Mouse (Mus musculus) CH12.LX (cell line): ENCODE measurements around the gene Slc17a8. TPM values are rescaled to one million over a fixed set of nuclear protein-coding genes. Genes with fewer than 3 reads are reported as not detected.

Experiments
- DNase-seq: peaks from one replicate; pipeline ENCODE4 v3.0.0-alpha.2; 2013; ENCODE audit errors: extremely low read depth
- H3K27ac ChIP-seq: 2 replicates; pipeline ENCODE4 v1.5.1; 2012; ENCODE audit warnings: low read depth, mild to moderate bottlenecking, control low read depth, moderate library complexity; ENCODE audit not compliant: insufficient read depth
- H3K27me3 ChIP-seq: replicated peaks from 2 replicates; pipeline ENCODE3; 2012; ENCODE audit warnings: inconsistent platforms
- H3K36me3 ChIP-seq, 2 experiments: replicated peaks in 1 of 2; 2 replicates each; pipeline versions ENCODE3 to v1.6.1; 2012; ENCODE audit warnings: inconsistent platforms in 1 of 2, low read length in 1 of 2, mild to moderate bottlenecking in 1 of 2, mixed read lengths in 1 of 2, moderate library complexity in 1 of 2; ENCODE audit not compliant: control insufficient read depth in 1 of 2, insufficient read depth in 1 of 2
- H3K4me1 ChIP-seq, 2 experiments: 2 replicates each; pipeline ENCODE4 v1.6.1; 2012; ENCODE audit warnings: inconsistent platforms in 1 of 2, moderate library complexity in 1 of 2; ENCODE audit not compliant: insufficient read depth in 2 of 2, control insufficient read depth in 1 of 2
- H3K4me2 ChIP-seq: 2 replicates; pipeline ENCODE4 v1.6.1; 2012; ENCODE audit warnings: low read depth, mild to moderate bottlenecking, control low read depth; ENCODE audit not compliant: poor library complexity, insufficient read depth, severe bottlenecking
- H3K4me3 ChIP-seq, 3 experiments: fragments of 150-350 bp in 1 of 3; sonication (generic) in 1 of 3; replicated peaks in 1 of 3; 2 replicates each; pipeline versions ENCODE3 to v1.5.1; 2011 to 2012; ENCODE audit warnings: low read depth in 2 of 3, low read length in 2 of 3, mild to moderate bottlenecking in 2 of 3, moderate library complexity in 2 of 3, control low read depth in 1 of 3, improper control_type of control experiment in 1 of 3, inconsistent platforms in 1 of 3, mixed read lengths in 1 of 3; ENCODE audit not compliant: poor library complexity in 1 of 3
- H3K79me2 ChIP-seq: replicated peaks from 2 replicates; pipeline ENCODE4 v1.6.1; 2012; ENCODE audit warnings: mild to moderate bottlenecking, moderate library complexity; ENCODE audit not compliant: control insufficient read depth, poor library complexity, insufficient read depth, severe bottlenecking; ENCODE audit errors: extremely low read depth
- H3K9ac ChIP-seq: 2 replicates; pipeline ENCODE4 v1.6.1; 2012; ENCODE audit warnings: low read depth, mild to moderate bottlenecking, control low read depth, moderate library complexity; ENCODE audit not compliant: insufficient read depth
- H3K9me3 ChIP-seq: replicated peaks from 2 replicates; pipeline ENCODE3; 2012; ENCODE audit warnings: low read length, inconsistent platforms, mixed read lengths
- BHLHE40 ChIP-seq: IDR thresholded peaks from 2 replicates; pipeline ENCODE4 v1.6.1; 2011; ENCODE audit warnings: mild to moderate bottlenecking, low read depth, low read length, improper control_type of control experiment
- CHD2 ChIP-seq: IDR thresholded peaks from 2 replicates; pipeline ENCODE4 v1.6.1; 2011; ENCODE audit warnings: low read length, improper control_type of control experiment
- CTCF ChIP-seq, 2 experiments: IDR thresholded peaks in 1 of 2; conservative IDR thresholded peaks in 1 of 2; 2 replicates each; pipeline ENCODE4 v1.5.1; 2011 to 2012; ENCODE audit warnings: low read depth in 2 of 2, low read length in 2 of 2, improper control_type of control experiment in 1 of 2, inconsistent platforms in 1 of 2, mild to moderate bottlenecking in 1 of 2, moderate library complexity in 1 of 2
- E2F4 ChIP-seq: IDR thresholded peaks from 2 replicates; pipeline ENCODE4 v1.6.1; 2011; ENCODE audit warnings: low read depth, low read length, improper control_type of control experiment; ENCODE audit not compliant: insufficient replicate concordance
- ELF1 ChIP-seq: IDR thresholded peaks from 2 replicates; pipeline ENCODE4 v1.6.1; 2014; ENCODE audit warnings: low read depth, mild to moderate bottlenecking, inconsistent platforms, low read length, improper control_type of control experiment
- EP300 ChIP-seq: IDR thresholded peaks from 2 replicates; pipeline ENCODE4 v1.6.1; 2011; ENCODE audit warnings: low read length, improper control_type of control experiment
- ETS1 ChIP-seq: conservative IDR thresholded peaks from 2 replicates; pipeline ENCODE4 v1.6.1; 2012; ENCODE audit warnings: low read depth, mild to moderate bottlenecking, inconsistent platforms, low read length, improper control_type of control experiment, moderate library complexity
- HCFC1 ChIP-seq: IDR thresholded peaks from 2 replicates; pipeline ENCODE4 v1.6.1; 2012; ENCODE audit warnings: low read depth, mild to moderate bottlenecking, inconsistent platforms, low read length, improper control_type of control experiment
- IRF4 ChIP-seq: IDR thresholded peaks from 2 replicates; pipeline ENCODE4 v1.6.1; 2014; ENCODE audit warnings: low read depth, mild to moderate bottlenecking, inconsistent platforms, low read length, improper control_type of control experiment
- JUN ChIP-seq: IDR thresholded peaks from 2 replicates; pipeline ENCODE4 v1.6.1; 2011; ENCODE audit warnings: low read depth, mild to moderate bottlenecking, low read length, improper control_type of control experiment, moderate library complexity; ENCODE audit not compliant: insufficient read depth
- MXI1 ChIP-seq: IDR thresholded peaks from 2 replicates; pipeline ENCODE4 v1.6.1; 2011; ENCODE audit warnings: mild to moderate bottlenecking, low read depth, low read length, improper control_type of control experiment
- MYC ChIP-seq: IDR thresholded peaks from 2 replicates; pipeline ENCODE4 v1.6.1; 2011; ENCODE audit warnings: low read depth, mild to moderate bottlenecking, improper control_type of control experiment, low read length
- PAX5 ChIP-seq: IDR thresholded peaks from 2 replicates; pipeline ENCODE4 v1.6.1; 2012; ENCODE audit warnings: low read length, inconsistent platforms, mixed read lengths
- POLR2AphosphoS2 ChIP-seq: IDR thresholded peaks from 2 replicates; pipeline ENCODE4 v1.6.1; 2011; ENCODE audit warnings: low read depth, low read length, improper control_type of control experiment
- RCOR1 ChIP-seq: conservative IDR thresholded peaks from 2 replicates; pipeline ENCODE4 v1.6.1; 2012; ENCODE audit warnings: low read depth, mild to moderate bottlenecking, inconsistent platforms, low read length, improper control_type of control experiment
- SIN3A ChIP-seq: IDR thresholded peaks from 2 replicates; pipeline ENCODE4 v1.6.1; 2012; ENCODE audit warnings: low read length, improper control_type of control experiment, inconsistent platforms
- TBP ChIP-seq: conservative IDR thresholded peaks from 2 replicates; pipeline ENCODE4 v1.6.1; 2011; ENCODE audit warnings: low read depth, low read length, improper control_type of control experiment
- TCF12 ChIP-seq: IDR thresholded peaks from 2 replicates; pipeline ENCODE4 v1.6.1; 2014; ENCODE audit warnings: low read depth, mild to moderate bottlenecking, inconsistent platforms, low read length, improper control_type of control experiment
- USF1 ChIP-seq: IDR thresholded peaks from 2 replicates; pipeline ENCODE4 v1.6.1; 2014; ENCODE audit warnings: low read depth, mild to moderate bottlenecking, inconsistent platforms, low read length, improper control_type of control experiment
- ZKSCAN1 ChIP-seq: IDR thresholded peaks from 2 replicates; pipeline ENCODE4 v1.6.1; 2012; ENCODE audit warnings: low read depth, inconsistent platforms, low read length, improper control_type of control experiment, borderline replicate concordance
- ZMIZ1 ChIP-seq: IDR thresholded peaks from 2 replicates; pipeline ENCODE4 v1.6.1; 2012; ENCODE audit warnings: low read depth, mild to moderate bottlenecking, inconsistent platforms, low read length, improper control_type of control experiment
- dilution Hi-C: fragments of 300-500 bp; cut with MboI; formaldehyde crosslinking; loops from 2 replicates; pipeline ENCODE4 v1.14.3; 2020; ENCODE audit warnings: low sequenced_read_pairs; ENCODE audit not compliant: extremely low pct_unique_long_range_greater_than_20kb, extremely low pct_ligation_motif_present
- in situ Hi-C: fragments of 300-500 bp; cut with MboI; formaldehyde crosslinking; loops from 3 replicates; pipeline ENCODE4 v1.14.3; 2019; ENCODE audit warnings: low sequenced_read_pairs, low pct_ligation_motif_present, low pct_unique_long_range_greater_than_20kb, mixed read lengths
- polyA plus RNA-seq: library from polyadenylated mRNA; unstranded; fragments of >175 nt; gene quantifications from 2 replicates; pipeline ENCODE4 v1.2.1, GENCODE M21; 2012; ENCODE audit warnings: low read depth; ENCODE audit not compliant: insufficient read length
- total RNA-seq, 2 experiments: library from RNA; depleted of rRNA; stranded (reverse); fragments of 300-350 nt in 1 of 2; fragments of >200 nt in 1 of 2; gene quantifications; 2 replicates each; pipeline ENCODE4 v1.2.3; 2012 to 2014

Gene Slc17a8
- total and polyA plus RNA-seq, 3 experiments, result not detected

GRCm38 (mm10) chr10:89652912-89653311 is 31.9 kb upstream of the Slc17a8 start:
- Histone ChIP-seq H3K4me1 (peaks cover 0 to 4% of the 10 kb centered on the region in 2 experiments; a peak in 1 of 4 replicates), H3K27me3 (no peaks in the 10 kb centered on the region), H3K9ac (no peak overlapping the region), H3K27ac (no peak overlapping the region), H3K9me3 (no peaks in the 10 kb centered on the region), H3K4me3 (no peak overlapping the region), H3K36me3 (peaks cover 34 to 74% of the 10 kb centered on the region in 2 experiments), H3K4me2 (no peak overlapping the region), H3K79me2 (no peaks in the 10 kb centered on the region)
- in situ Hi-C loops, result no loop called here
- DNase-seq, result no peak
- TF ChIP-seq MXI1 (no peak), BHLHE40 (no peak), USF1 (no peak), ELF1 (no peak), ETS1 (no peak), JUN (no peak), EP300 (no peak), SIN3A (no peak)
- TF ChIP-seq, all 38 proteins: peak for 0
- dilution Hi-C loops, result no loop called here

GRCm38 (mm10) chr10:89651691-89652090 is 30.6 kb upstream of the Slc17a8 start:
- Histone ChIP-seq H3K9me3 (no peaks in the 10 kb centered on the region), H3K9ac (no peak overlapping the region), H3K4me3 (no peak overlapping the region), H3K27ac (no peak overlapping the region), H3K36me3 (peaks cover 35 to 73% of the 10 kb centered on the region in 2 experiments), H3K4me1 (peaks cover 0 to 4% of the 10 kb centered on the region in 2 experiments; a peak in 1 of 4 replicates), H3K27me3 (no peaks in the 10 kb centered on the region), H3K4me2 (no peak overlapping the region), H3K79me2 (no peaks in the 10 kb centered on the region)
- in situ Hi-C loops (no loop called here), dilution Hi-C loops (no loop called here)
- TF ChIP-seq ETS1, result no peak
- TF ChIP-seq ZKSCAN1, result no peak
- no peak for TF ChIP-seq MYC
- no peak for TF ChIP-seq SIN3A
- TF ChIP-seq CTCF (conservative IDR thresholded peaks at IDR 0.05 in 1 of 2, IDR thresholded peaks at IDR 0.05 in 1 of 2; ENCODE audit: low read depth in 2 of 2, low read length in 2 of 2), result no peak
- TF ChIP-seq JUN, result no peak
- no peak for TF ChIP-seq PAX5
- no peak for TF ChIP-seq TCF12
- no peak for TF ChIP-seq HCFC1
- no peak for TF ChIP-seq POLR2AphosphoS2
- no peak for TF ChIP-seq ELF1
- no peak for TF ChIP-seq E2F4
- no peak for TF ChIP-seq IRF4
- no peak for TF ChIP-seq RCOR1
- TF ChIP-seq ZMIZ1, result no peak
- TF ChIP-seq TBP, result no peak
- TF ChIP-seq CHD2, result no peak
- no peak for DNase-seq
